Mouse (Mus musculus) gonadal fat pad, adult 2 months (tissue): ENCODE results near the gene Sptssa. TPM values are rescaled to one million over a fixed set of nuclear protein-coding genes. Genes with fewer than 3 reads are reported as not detected.

Experiments
- polyA plus RNA-seq: library from polyadenylated mRNA; depleted of rRNA; stranded (reverse); fragments of >200 nt; gene quantifications from 2 replicates; pipeline ENCODE4 v1.2.3, GENCODE M21; 2012; rRNA removed

Sptssa gene
- polyA plus RNA-seq, 1 experiment, result 113 TPM

Other genes starting within 250 kb of the Sptssa start
- gene Eapp, start 39.3 kb upstream of the Sptssa start, polyA plus RNA-seq, result 9.7 and 10.5 TPM in 2 replicates
- gene Snx6, start 139.1 kb upstream of the Sptssa start, polyA plus RNA-seq, result 22.8 and 25.7 TPM in 2 replicates
- gene Cfl2, start 206.3 kb upstream of the Sptssa start, polyA plus RNA-seq, result 27.1 and 41.5 TPM in 2 replicates